Mouse (Mus musculus) brain, embryonic 14.5 days (tissue): ENCODE measurements around the gene 1810049J17Rik.

ENCODE experiments used
- CTCF ChIP-seq: fragments of 200-500 bp; IDR thresholded peaks from 2 replicates; pipeline ENCODE4 v1.5.1; 2012; ENCODE audit warnings: inconsistent platforms, mild to moderate bottlenecking, moderate library complexity, borderline replicate concordance; ENCODE audit not compliant: insufficient read depth, insufficient read length; ENCODE audit errors: extremely low read depth
- POLR2A ChIP-seq: fragments of 200-500 bp; IDR thresholded peaks from 2 replicates; pipeline ENCODE4 v1.6.1; 2012; ENCODE audit warnings: mild to moderate bottlenecking, inconsistent platforms, borderline replicate concordance; ENCODE audit not compliant: poor library complexity, insufficient read depth, insufficient read length, severe bottlenecking; ENCODE audit errors: extremely low read depth

DNA sequence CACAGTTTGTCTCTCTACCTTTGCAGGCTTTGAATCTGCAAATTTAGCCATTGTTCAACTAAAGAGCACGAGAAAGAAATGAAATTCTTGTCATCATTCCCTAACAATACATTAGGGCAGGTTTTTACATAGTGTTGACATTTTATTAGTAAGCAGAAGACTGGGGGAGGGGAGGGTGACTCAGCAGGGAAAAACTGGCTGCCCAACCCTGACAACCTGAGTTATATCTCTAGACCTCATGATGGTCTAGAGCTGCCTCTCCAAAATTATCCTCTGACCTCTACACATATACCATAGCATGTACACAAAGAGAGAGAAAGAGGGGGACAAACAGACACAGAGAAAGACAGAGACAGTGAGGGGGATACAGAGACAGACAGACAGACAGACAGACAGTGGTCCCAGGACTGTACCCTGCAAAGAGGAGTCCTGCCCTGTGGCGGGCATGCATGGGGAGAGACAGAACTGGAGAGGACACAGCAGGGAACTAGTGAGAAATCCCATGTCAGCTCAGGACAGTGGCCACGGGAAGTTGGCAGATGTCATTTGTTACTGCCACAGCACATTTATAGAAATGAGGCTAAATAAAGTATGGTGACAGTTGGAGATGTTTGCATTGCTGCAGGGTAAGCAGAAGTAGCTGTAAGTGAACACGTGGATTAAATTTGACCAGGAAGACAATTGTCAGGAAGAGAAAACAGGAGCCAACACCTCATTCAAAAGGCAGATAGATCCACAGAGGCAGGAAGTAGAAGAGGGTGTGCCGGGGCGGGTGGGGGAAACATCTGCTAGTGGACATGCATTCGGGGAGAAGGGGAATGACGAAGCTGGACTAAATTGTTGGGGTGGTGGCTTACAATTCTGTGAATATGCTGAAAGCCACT lies 15.3 kb downstream of the 1810049J17Rik start:
- TF ChIP-seq CTCF (no peak), POLR2A (no peak)
